Comparison of ENCODE assay signal across 8 mouse cellular contexts in genomic region chr16:20715976-20716840, GRCm38 (mm10). TPM values are rescaled to one million over a fixed set of nuclear protein-coding genes. Genes with fewer than 3 reads are reported as not detected.
A peak's percentile ranks its signal among the peaks of the same experiment; 100 is the strongest.
DNase-seq lines count a peak whose midpoint lies in the region; ATAC-seq and TF ChIP-seq lines count a peak whose summit lies in the region.

No protein-coding gene starts in this region.

- peak; percentile 16; the same call in 1 of the 2 replicates for TF ChIP-seq CTCF in liver, adult 2 months (IDR thresholded peaks at IDR 0.05; ENCODE audit: low read depth, low read length)
- peak; percentile 64 for TF ChIP-seq CTCF in midbrain, postnatal 0 days (IDR thresholded peaks at IDR 0.05)

- 0% methylated on average over 15 of the region's 68 CpGs for WGBS in embryonic facial prominence, embryonic 14.5 days
- WGBS in liver, adult 2 months = under 1% methylated on average over 66 of the region's 68 CpGs
- under 1% methylated on average over 59 of the region's 68 CpGs for WGBS in midbrain, postnatal 0 days

- ATAC-seq in embryonic facial prominence, embryonic 14.5 days (ENCODE audit: low read depth) = peak; percentile 90
- peak; percentile 63 for ATAC-seq in midbrain, postnatal 0 days (ENCODE audit: low FRiP score)

- peaks cover 35% of the 10 kb centered on the region for H3K36me3 ChIP-seq in embryonic facial prominence, embryonic 14.5 days (ENCODE audit: control insufficient read depth, insufficient read depth, low read length)
- H3K36me3 ChIP-seq in liver, adult 2 months (ENCODE audit: control insufficient read depth, insufficient read depth, low read length) = peaks cover 6% of the 10 kb centered on the region; the same call in 1 of the 2 replicates
- peaks cover 15% of the 10 kb centered on the region; the same call in 1 of the 2 replicates for H3K36me3 ChIP-seq in midbrain, postnatal 0 days (ENCODE audit: insufficient read depth, low read length)
- H3K36me3 ChIP-seq in splenic B cell, adult 2 months (ENCODE audit: control insufficient read depth, insufficient read depth, low read length, poor library complexity, severe bottlenecking) = peaks cover 4% of the 10 kb centered on the region; the same call in 1 of the 2 replicates

- H3K27me3 ChIP-seq in embryonic facial prominence, embryonic 14.5 days (replicated peaks; ENCODE audit: control insufficient read depth, insufficient read depth, low read length) = no peaks in the 10 kb centered on the region
- H3K27me3 ChIP-seq in liver, adult 2 months (ENCODE audit: control insufficient read depth, insufficient read depth, low read length) = no peaks in the 10 kb centered on the region
- H3K27me3 ChIP-seq in midbrain, postnatal 0 days (ENCODE audit: insufficient read depth, low read length) = no peaks in the 10 kb centered on the region
- H3K27me3 ChIP-seq in splenic B cell, adult 2 months (ENCODE audit: control insufficient read depth, insufficient read depth, low read length, poor library complexity, severe bottlenecking) = no peaks in the 10 kb centered on the region

- peak overlapping the region; percentile 81 for H3K9ac ChIP-seq in embryonic facial prominence, embryonic 14.5 days (ENCODE audit: low read depth, low read length)
- peak overlapping the region; percentile 96 for H3K9ac ChIP-seq in liver, adult 2 months (ENCODE audit: low read depth, low read length)
- H3K9ac ChIP-seq in midbrain, postnatal 0 days (replicated peaks; ENCODE audit: low read length, poor library complexity, severe bottlenecking) = peak overlapping the region; percentile 86

- H3K79me2 ChIP-seq in liver, adult 2 months (ENCODE audit: control insufficient read depth, insufficient read depth, low read length) = no peaks in the 10 kb centered on the region

- H3K4me1 ChIP-seq in embryonic facial prominence, embryonic 14.5 days (ENCODE audit: control insufficient read depth, insufficient read depth, low read length) = peaks cover 19% of the 10 kb centered on the region
- peaks cover 7% of the 10 kb centered on the region for H3K4me1 ChIP-seq in liver, adult 2 months (ENCODE audit: control insufficient read depth, insufficient read depth, low read length)
- peaks cover 12% of the 10 kb centered on the region for H3K4me1 ChIP-seq in midbrain, postnatal 0 days (ENCODE audit: insufficient read depth, low read length)

- TF ChIP-seq POLR2A in liver, adult 2 months (IDR thresholded peaks at IDR 0.05; ENCODE audit: extremely low read depth, insufficient read depth, low read length) = peak; percentile 92

- peak overlapping the region; percentile 98 for H3K27ac ChIP-seq in embryonic facial prominence, embryonic 14.5 days (replicated peaks; ENCODE audit: low read depth, low read length)
- H3K27ac ChIP-seq in liver, adult 2 months (replicated peaks; ENCODE audit: insufficient read depth, low read depth, low read length) = peak overlapping the region; percentile 99
- H3K27ac ChIP-seq in midbrain, postnatal 0 days (ENCODE audit: low read depth, low read length) = peak overlapping the region; percentile 96

- DNase-seq in A20 (ENCODE audit: low read depth, low spot score) = peak; percentile 85
- DNase-seq in adrenal gland, postnatal 25 days = peak; percentile 90
- DNase-seq in embryonic facial prominence, embryonic 14.5 days (ENCODE audit: low spot score) = peak; percentile 95
- DNase-seq in heart, adult 9 months (ENCODE audit: low spot score in 2 of 2) = peak; percentile 80 to 82
- DNase-seq in kidney, adult 9 months = peak; percentile 84
- DNase-seq in liver, adult 2 months (ENCODE audit: extremely low read depth, low read depth, low spot score) = peak; percentile 89
- DNase-seq in midbrain, postnatal 0 days (ENCODE audit: low spot score) = peak; percentile 83
- DNase-seq in splenic B cell, adult 2 months (ENCODE audit: low read depth, low spot score) = peak; percentile 50

- H3K9me3 ChIP-seq in embryonic facial prominence, embryonic 14.5 days (ENCODE audit: control insufficient read depth, low read length) = no peaks in the 10 kb centered on the region
- H3K9me3 ChIP-seq in midbrain, postnatal 0 days (ENCODE audit: low read length) = no peaks in the 10 kb centered on the region

- peak overlapping the region; percentile 71 for H3K4me3 ChIP-seq in embryonic facial prominence, embryonic 14.5 days (ENCODE audit: low read depth, low read length)
- peak overlapping the region; percentile 85 for H3K4me3 ChIP-seq in liver, adult 2 months (ENCODE audit: insufficient read depth, low read depth, low read length)
- H3K4me3 ChIP-seq in midbrain, postnatal 0 days (ENCODE audit: low read depth, low read length) = peak overlapping the region; percentile 56

- H3K4me2 ChIP-seq in embryonic facial prominence, embryonic 14.5 days (ENCODE audit: low read depth, low read length) = peak overlapping the region; percentile 92
- H3K4me2 ChIP-seq in midbrain, postnatal 0 days (ENCODE audit: low read depth, low read length, poor library complexity, severe bottlenecking) = peak overlapping the region; percentile 94

RNA-seq across cellular contexts. Expression of gene Polr2h, which starts 1.3 kb away (rescaled TPM):
- 49.8 and 56.3 TPM in 2 replicates for total RNA-seq in adrenal gland, postnatal 25 days (2021)
- polyA plus RNA-seq in embryonic facial prominence, embryonic 14.5 days (2014; fragmentation: Nextera tagmentation; extraction: Ambion mirVana) = 107 and 115 TPM in 2 replicates
- 18.1 and 19.2 TPM in 2 replicates for total RNA-seq in liver, adult 2 months (2014; rRNA removed)
- 9.1 and 9.5 TPM in 2 replicates for polyA plus RNA-seq in liver, adult 2 months (2012; rRNA removed)
- total RNA-seq in midbrain, postnatal 0 days (2014; rRNA removed) = 40.0 and 40.3 TPM in 2 replicates
- polyA plus RNA-seq in midbrain, postnatal 0 days (2015; fragmentation: Nextera tagmentation; extraction: Ambion mirVana) = 72.3 and 84.6 TPM in 2 replicates

RNA-seq across cellular contexts. Expression of gene Clcn2, which starts 1.3 kb away (rescaled TPM):
- total RNA-seq in adrenal gland, postnatal 25 days (2021) = 45.9 and 74.4 TPM in 2 replicates
- 11.9 and 13.3 TPM in 2 replicates for polyA plus RNA-seq in embryonic facial prominence, embryonic 14.5 days (2014; fragmentation: Nextera tagmentation; extraction: Ambion mirVana)
- total RNA-seq in liver, adult 2 months (2014; rRNA removed) = 29.6 and 30.6 TPM in 2 replicates
- 58.6 and 64.0 TPM in 2 replicates for polyA plus RNA-seq in liver, adult 2 months (2012; rRNA removed)
- total RNA-seq in midbrain, postnatal 0 days (2014; rRNA removed) = 61.9 and 69.4 TPM in 2 replicates
- polyA plus RNA-seq in midbrain, postnatal 0 days (2015; fragmentation: Nextera tagmentation; extraction: Ambion mirVana) = 21.1 and 21.9 TPM in 2 replicates

RNA-seq across cellular contexts. Expression of gene Chrd, which starts 16.7 kb away (rescaled TPM):
- 8.1 and 13.5 TPM in 2 replicates for total RNA-seq in adrenal gland, postnatal 25 days (2021)
- polyA plus RNA-seq in embryonic facial prominence, embryonic 14.5 days (2014; fragmentation: Nextera tagmentation; extraction: Ambion mirVana) = 9.1 and 11.7 TPM in 2 replicates
- total RNA-seq in liver, adult 2 months (2014; rRNA removed) = 3.0 and 3.4 TPM in 2 replicates
- polyA plus RNA-seq in liver, adult 2 months (2012; rRNA removed) = 9.9 and 14.1 TPM in 2 replicates
- total RNA-seq in midbrain, postnatal 0 days (2014; rRNA removed) = 17.1 and 18.1 TPM in 2 replicates
- polyA plus RNA-seq in midbrain, postnatal 0 days (2015; fragmentation: Nextera tagmentation; extraction: Ambion mirVana) = 4.1 TPM in 2 replicates

RNA-seq across cellular contexts. Expression of gene Thpo, which starts 18.1 kb away (rescaled TPM):
- total RNA-seq in adrenal gland, postnatal 25 days (2021) = 1.6 and 3.2 TPM in 2 replicates
- 0.54 and 0.89 TPM in 2 replicates for polyA plus RNA-seq in embryonic facial prominence, embryonic 14.5 days (2014; fragmentation: Nextera tagmentation; extraction: Ambion mirVana)
- 1.7 and 2.4 TPM in 2 replicates for total RNA-seq in liver, adult 2 months (2014; rRNA removed)
- 21.2 and 37.0 TPM in 2 replicates for polyA plus RNA-seq in liver, adult 2 months (2012; rRNA removed)
- total RNA-seq in midbrain, postnatal 0 days (2014; rRNA removed) = 0.71 and 1.8 TPM in 2 replicates
- 0.76 and 0.81 TPM in 2 replicates for polyA plus RNA-seq in midbrain, postnatal 0 days (2015; fragmentation: Nextera tagmentation; extraction: Ambion mirVana)

RNA-seq across cellular contexts. Expression of gene Fam131a, which starts 23.2 kb away (rescaled TPM):
- total RNA-seq in adrenal gland, postnatal 25 days (2021) = 14.8 and 17.6 TPM in 2 replicates
- polyA plus RNA-seq in embryonic facial prominence, embryonic 14.5 days (2014; fragmentation: Nextera tagmentation; extraction: Ambion mirVana) = 10.9 and 11.2 TPM in 2 replicates
- total RNA-seq in liver, adult 2 months (2014; rRNA removed) = 0.37 and 0.60 TPM in 2 replicates
- polyA plus RNA-seq in liver, adult 2 months (2012; rRNA removed) = 0.56 and 0.99 TPM in 2 replicates
- 152 and 173 TPM in 2 replicates for total RNA-seq in midbrain, postnatal 0 days (2014; rRNA removed)
- polyA plus RNA-seq in midbrain, postnatal 0 days (2015; fragmentation: Nextera tagmentation; extraction: Ambion mirVana) = 70.9 and 75.9 TPM in 2 replicates

Comparison
In these comparisons a context has a peak if more than half of its experiments do, and no peak if none do; other contexts are left out.
1. Peak in every context shown above with its lines: DNase-seq, ATAC-seq, H3K4me3 ChIP-seq and H3K27ac ChIP-seq.